Mouse (Mus musculus): ENCODE data around the gene Hnrnpl.
A peak's percentile ranks its signal among the peaks of the same experiment; 100 is the strongest.

DNA sequence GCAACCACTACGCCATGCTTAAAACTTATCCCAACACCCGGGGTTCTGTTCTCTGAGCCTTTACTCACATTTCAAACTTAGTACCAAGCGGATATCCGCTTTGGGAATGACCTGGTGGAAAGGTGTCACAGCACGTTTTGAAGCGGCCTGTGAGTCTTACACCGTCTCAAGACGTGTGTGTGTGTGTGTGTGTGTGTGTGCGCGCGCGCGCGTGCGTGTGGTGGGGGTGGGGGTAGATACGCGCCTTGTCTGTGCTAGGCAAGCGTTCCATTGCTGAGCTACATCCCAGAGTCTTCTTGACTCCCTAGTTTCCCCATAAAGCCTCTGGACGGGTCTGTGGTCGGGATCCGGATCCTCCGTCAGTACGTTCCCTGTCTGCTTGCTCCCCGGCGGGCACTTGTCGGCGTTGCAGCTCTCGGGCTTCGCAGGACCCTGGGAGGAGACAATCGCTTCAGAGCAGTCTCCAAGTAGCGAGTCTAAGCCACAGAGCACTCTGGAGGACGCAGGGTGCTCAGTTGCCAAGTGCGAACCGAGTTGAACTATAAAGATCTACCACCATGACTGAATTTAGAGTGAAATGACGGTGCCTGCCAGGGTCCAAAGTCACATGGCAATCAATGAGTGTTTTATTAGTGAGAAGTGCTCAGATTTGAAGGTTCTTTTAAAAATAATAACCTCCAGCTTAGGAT is 1.2 kb downstream of the Hnrnpl start:
- TF ChIP-seq CHD2 (IDR thresholded peaks at IDR 0.05; ENCODE audit: low read length) (no peak), HCFC1 (IDR thresholded peaks at IDR 0.05; ENCODE audit: low read depth, low read length) (no peak; the same call in 1 of the 2 replicates), ZC3H11A (IDR thresholded peaks at IDR 0.05; ENCODE audit: low read depth, low read length) (no peak), ETS1 (conservative IDR thresholded peaks at IDR 0.05; ENCODE audit: low read depth, low read length) (no peak; the same call in 1 of the 2 replicates), MAX (IDR thresholded peaks at IDR 0.05; ENCODE audit: low read length) (no peak; the same call in none of the 2 replicates), CTCF (conservative IDR thresholded peaks at IDR 0.05 in 1 of 2, IDR thresholded peaks at IDR 0.05 in 1 of 2; ENCODE audit: low read depth in 2 of 2, low read length in 2 of 2) (no peak), MXI1 (IDR thresholded peaks at IDR 0.05; ENCODE audit: low read depth, low read length) (peak; percentile 62; the same call in 1 of the 2 replicates), POLR2A (IDR thresholded peaks at IDR 0.05; ENCODE audit: low read depth, low read length) (peak; percentile 50; the same call in 1 of the 2 replicates), GABPA (IDR thresholded peaks at IDR 0.05; ENCODE audit: insufficient replicate concordance, low read depth, low read length) (no peak), KAT2A (IDR thresholded peaks at IDR 0.05; ENCODE audit: insufficient replicate concordance, low read length) (no peak), BHLHE40 (IDR thresholded peaks at IDR 0.05; ENCODE audit: low read depth, low read length) (peak; percentile 85), MEF2A (IDR thresholded peaks at IDR 0.05; ENCODE audit: borderline replicate concordance, low read depth, low read length) (no peak)

Data from CH12.LX (cell line).